Mouse (Mus musculus): ENCODE results near the gene Arid3c.

GRCm38 (mm10) chr4:41716834-41717233 lies 14.1 kb downstream of the Arid3c start:
- no peak for TF ChIP-seq POLR2A (IDR thresholded peaks at IDR 0.05; ENCODE audit: insufficient read depth, low read depth, low read length)
- no peak for TF ChIP-seq EP300 (IDR thresholded peaks at IDR 0.05; ENCODE audit: insufficient read depth, low read depth, low read length)

Data from heart, adult 2 months (tissue).